10 mouse cellular contexts compared by ENCODE assay signal in genomic region chr15:64533169-64533795, GRCm38 (mm10).
DNase-seq lines count a peak whose midpoint lies in the region; ATAC-seq and TF ChIP-seq lines count a peak whose summit lies in the region.
"Had no signal": no experiment of that assay in that cellular context is flagged by ENCODE, and none has a peak within 500 bp of the region (broad histone marks: within the 10 kb centered on the region; RNA-seq: fewer than 3 reads in every experiment).

No protein-coding gene starts in this region.

- H3K4me2 ChIP-seq in forebrain, postnatal 0 days (ENCODE audit: low read depth), result no peak overlapping the region
- H3K4me2 ChIP-seq in forebrain, embryonic 14.5 days (ENCODE audit: low read length), result no peak overlapping the region
- H3K4me2 ChIP-seq in limb, embryonic 14.5 days (replicated peaks; ENCODE audit: low read depth, low read length, severe bottlenecking), result no peak overlapping the region

- TF ChIP-seq EP300 in heart, adult 2 months (IDR thresholded peaks at IDR 0.05; ENCODE audit: insufficient read depth, low read depth, low read length), result no peak

- no peak overlapping the region for H3K27ac ChIP-seq in forebrain, postnatal 0 days (ENCODE audit: low read depth, low read length)
- no peak overlapping the region for H3K27ac ChIP-seq in forebrain, embryonic 14.5 days (ENCODE audit: low read depth, low read length)
- peak overlapping the region; percentile 50 for H3K27ac ChIP-seq in heart, adult 2 months
- no peak overlapping the region for H3K27ac ChIP-seq in limb, embryonic 14.5 days (replicated peaks; ENCODE audit: low read depth, low read length)

- no peak for TF ChIP-seq CTCF in forebrain, postnatal 0 days (IDR thresholded peaks at IDR 0.05; ENCODE audit: low read depth)
- TF ChIP-seq CTCF in heart, adult 2 months (IDR thresholded peaks at IDR 0.05), result no peak

- WGBS in forebrain, postnatal 0 days, result 53% methylated on average over 2 of the region's 2 CpGs
- 85% methylated on average over 2 of the region's 2 CpGs for WGBS in forebrain, embryonic 14.5 days
- 63% methylated on average over 2 of the region's 2 CpGs for WGBS in heart, adult 2 months
- WGBS in limb, embryonic 14.5 days, result 52% methylated on average over 2 of the region's 2 CpGs

- intact Hi-C loops in heart, adult 2 months (cut with DNase I), result no loop called here

- no peaks in the 10 kb centered on the region for H3K79me2 ChIP-seq in heart, adult 2 months (replicated peaks; ENCODE audit: control insufficient read depth, insufficient read depth, low read length)

- no peak for TF ChIP-seq POLR2A in heart, adult 2 months (IDR thresholded peaks at IDR 0.05; ENCODE audit: insufficient read depth, low read depth, low read length)
- no peak for TF ChIP-seq POLR2A in limb, embryonic 14.5 days (IDR thresholded peaks at IDR 0.05; ENCODE audit: borderline replicate concordance, extremely low read depth, insufficient read depth, insufficient read length)

- no peak overlapping the region for H3K4me3 ChIP-seq in forebrain, postnatal 0 days (ENCODE audit: low read depth, low read length)
- H3K4me3 ChIP-seq in forebrain, embryonic 14.5 days (ENCODE audit: low read depth, low read length), result no peak overlapping the region
- H3K4me3 ChIP-seq in heart, adult 2 months, result no peak overlapping the region
- no peak overlapping the region for H3K4me3 ChIP-seq in limb, embryonic 14.5 days (replicated peaks; ENCODE audit: low read length)

- ATAC-seq in forebrain, postnatal 0 days, result peak; percentile 23; the same call in 1 of the 2 replicates
- no peak for ATAC-seq in forebrain, embryonic 14.5 days
- no peak for ATAC-seq in limb, embryonic 14.5 days (ENCODE audit: low FRiP score, low read depth)
- ATAC-seq in erythroid progenitor cell, adult 5-6 weeks (replicated peaks; ENCODE audit: low FRiP score, poor library complexity, severe bottlenecking), result no peak
- ATAC-seq: CD4-positive, CD25-positive, alpha-beta regulatory T cell, adult 4 months had no signal

- no peaks in the 10 kb centered on the region for H3K27me3 ChIP-seq in forebrain, postnatal 0 days (ENCODE audit: insufficient read depth, low read length)
- H3K27me3 ChIP-seq in forebrain, embryonic 14.5 days (replicated peaks; ENCODE audit: control insufficient read depth, insufficient read depth, low read length), result no peaks in the 10 kb centered on the region
- no peaks in the 10 kb centered on the region for H3K27me3 ChIP-seq in heart, adult 2 months (ENCODE audit: control insufficient read depth, insufficient read depth, low read length)
- H3K27me3 ChIP-seq in limb, embryonic 14.5 days (ENCODE audit: control insufficient read depth, insufficient read depth, low read length), result no peaks in the 10 kb centered on the region

- H3K4me1 ChIP-seq in forebrain, postnatal 0 days (ENCODE audit: insufficient read depth), result no peaks in the 10 kb centered on the region
- no peaks in the 10 kb centered on the region for H3K4me1 ChIP-seq in forebrain, embryonic 14.5 days (ENCODE audit: control insufficient read depth, insufficient read depth, low read length)
- H3K4me1 ChIP-seq in heart, adult 2 months (ENCODE audit: control insufficient read depth, insufficient read depth, low read length), result peaks cover 16% of the 10 kb centered on the region
- H3K4me1 ChIP-seq in limb, embryonic 14.5 days (ENCODE audit: control insufficient read depth, insufficient read depth, low read length), result peaks cover 9% of the 10 kb centered on the region; the same call in 1 of the 2 replicates

- no peak for DNase-seq in forebrain, postnatal 0 days
- DNase-seq in forebrain, embryonic 14.5 days (ENCODE audit: low spot score), result no peak
- peak; percentile 34 for DNase-seq in brain, adult 2 months (ENCODE audit: low read depth, low spot score)
- peak in 1 of 2 experiments; percentile 39 for DNase-seq in heart, adult 2 months
- peak; percentile 48 for DNase-seq in limb, embryonic 14.5 days (ENCODE audit: low spot score)
- DNase-seq in adipocyte (ENCODE audit: low spot score), result no peak
- no peak for DNase-seq in cerebellum, adult 18-20 months
- DNase-seq: kidney, postnatal 10 days had no signal

- no peaks in the 10 kb centered on the region for H3K9me3 ChIP-seq in forebrain, postnatal 0 days (ENCODE audit: low read length)
- H3K9me3 ChIP-seq in forebrain, embryonic 14.5 days (replicated peaks; ENCODE audit: control insufficient read depth, low read length), result no peaks in the 10 kb centered on the region
- no peaks in the 10 kb centered on the region for H3K9me3 ChIP-seq in limb, embryonic 14.5 days (ENCODE audit: control insufficient read depth, low read length)

- no peaks in the 10 kb centered on the region for H3K36me3 ChIP-seq in forebrain, postnatal 0 days (ENCODE audit: insufficient read depth)
- H3K36me3 ChIP-seq in forebrain, embryonic 14.5 days (ENCODE audit: control insufficient read depth, insufficient read depth, low read length), result no peaks in the 10 kb centered on the region
- peaks cover 8% of the 10 kb centered on the region for H3K36me3 ChIP-seq in heart, adult 2 months (ENCODE audit: control insufficient read depth, insufficient read depth, low read length)
- H3K36me3 ChIP-seq in limb, embryonic 14.5 days (ENCODE audit: control insufficient read depth, insufficient read depth, low read length), result no peaks in the 10 kb centered on the region

- H3K9ac ChIP-seq in forebrain, postnatal 0 days, result no peak overlapping the region
- no peak overlapping the region for H3K9ac ChIP-seq in forebrain, embryonic 14.5 days (ENCODE audit: low read length)
- no peak overlapping the region for H3K9ac ChIP-seq in heart, adult 2 months (ENCODE audit: low read depth, low read length)
- H3K9ac ChIP-seq in limb, embryonic 14.5 days (ENCODE audit: low read depth, low read length, severe bottlenecking), result no peak overlapping the region

Comparison
In these comparisons a context has a peak if more than half of its experiments do, and no peak if none do; other contexts are left out.
1. DNase-seq: peak in brain, adult 2 months (single experiment) and limb, embryonic 14.5 days (single experiment); none in forebrain, postnatal 0 days (single experiment), forebrain, embryonic 14.5 days (single experiment), adipocyte (single experiment) and cerebellum, adult 18-20 months (0 of 2).